Mouse (Mus musculus): Measurements from ENCODE around the gene Atxn7l3b.

GRCm38 (mm10) chr10:112893622-112894252 is 35.1 kb downstream of the Atxn7l3b start:
- TF ChIP-seq POLR2AphosphoS5 (IDR thresholded peaks at IDR 0.05; ENCODE audit: insufficient replicate concordance, low read depth, low read length) (no peak), CTCF (IDR thresholded peaks at IDR 0.05; ENCODE audit: low read depth, low read length) (no peak), GATA1 (IDR thresholded peaks at IDR 0.05; ENCODE audit: borderline replicate concordance, low read length) (no peak), TAL1 (conservative IDR thresholded peaks at IDR 0.05; ENCODE audit: low read depth, low read length) (no peak)
